Mouse (Mus musculus) 416B (cell line): ENCODE results near the gene Sgpp1.
A peak's percentile ranks its signal among the peaks of the same experiment; 100 is the strongest.

Experiments used
- DNase-seq: peaks from one replicate; pipeline ENCODE4 v3.0.0; 2011; ENCODE audit warnings: low read depth

Gene Sgpp1

GRCm38 (mm10) chr12:75735246-75736200, at the start of gene Sgpp1:
Gene Sgpp1 (minus strand): TSS chr12:75735729.
- peak; percentile 83 for DNase-seq

- no peak for DNase-seq
These were observed 48.8 kb upstream of the Sgpp1 start for GRCm38 (mm10) chr12:75784271-75784751.

GRCm38 (mm10) chr12:75781995-75782394, 46.5 kb upstream of the Sgpp1 start:
- DNase-seq: peak; percentile 52

- DNase-seq: peak; percentile 35
These were observed 45.9 kb upstream of the Sgpp1 start for GRCm38 (mm10) chr12:75781445-75781844.

- peak; percentile 80 for DNase-seq
These were observed 37.0 kb upstream of the Sgpp1 start for GRCm38 (mm10) chr12:75772424-75773034.

- DNase-seq: no peak
These were observed 35.9 kb upstream of the Sgpp1 start for GRCm38 (mm10) chr12:75771410-75771809.

- peak; percentile 4 for DNase-seq
These were observed 31.4 kb upstream of the Sgpp1 start for GRCm38 (mm10) chr12:75766885-75767317.

- peak; percentile 50 for DNase-seq
These were observed 30.9 kb upstream of the Sgpp1 start for GRCm38 (mm10) chr12:75766395-75766794.

GRCm38 (mm10) chr12:75765751-75766150, 30.2 kb upstream of the Sgpp1 start:
- DNase-seq: peak; percentile 80

GRCm38 (mm10) chr12:75756387-75756786, 20.9 kb upstream of the Sgpp1 start:
- peak; percentile 53 for DNase-seq

GRCm38 (mm10) chr12:75753730-75754129, 18.2 kb upstream of the Sgpp1 start:
- no peak for DNase-seq

- DNase-seq: peak; percentile 70
These were observed 16.5 kb upstream of the Sgpp1 start for GRCm38 (mm10) chr12:75752077-75752476.

GRCm38 (mm10) chr12:75748574-75748973, 13.0 kb upstream of the Sgpp1 start:
- no peak for DNase-seq

GRCm38 (mm10) chr12:75745697-75746290, 10.3 kb upstream of the Sgpp1 start:
- no peak for DNase-seq

GRCm38 (mm10) chr12:75742101-75742500, 6.6 kb upstream of the Sgpp1 start:
- DNase-seq: no peak

- DNase-seq: peak; percentile 51
These were observed 5.7 kb upstream of the Sgpp1 start for GRCm38 (mm10) chr12:75741273-75741672.

GRCm38 (mm10) chr12:75740451-75740850, 4.9 kb upstream of the Sgpp1 start:
- DNase-seq: no peak

- DNase-seq: no peak
These were observed 4.1 kb upstream of the Sgpp1 start for GRCm38 (mm10) chr12:75739611-75740010.

GRCm38 (mm10) chr12:75736296-75736695, 767 bp upstream of the Sgpp1 start:
- no peak for DNase-seq

GRCm38 (mm10) chr12:75734891-75735245, 661 bp downstream of the Sgpp1 start:
- DNase-seq: peak; percentile 42

- DNase-seq: peak; percentile 79
These were observed 1.4 kb downstream of the Sgpp1 start for GRCm38 (mm10) chr12:75734167-75734566.

GRCm38 (mm10) chr12:75733331-75734070, 2.0 kb downstream of the Sgpp1 start:
- peak; percentile 58 for DNase-seq
